Mouse (Mus musculus) activated CD4-positive, CD25-positive, alpha-beta regulatory T cell (primary cell): ENCODE measurements around the gene Olfr1099. TPM values are rescaled to one million over a fixed set of nuclear protein-coding genes. Genes with fewer than 3 reads are reported as not detected.

Experiments
- polyA plus RNA-seq, 2 experiments: library from polyadenylated mRNA; unstranded; fragments of 100-300 nt; shearing (Covaris generic); gene quantifications; one replicate each; pipeline ENCODE4 v1.2.1; 2017

Olfr1099 gene
- not detected for polyA plus RNA-seq

DNA sequence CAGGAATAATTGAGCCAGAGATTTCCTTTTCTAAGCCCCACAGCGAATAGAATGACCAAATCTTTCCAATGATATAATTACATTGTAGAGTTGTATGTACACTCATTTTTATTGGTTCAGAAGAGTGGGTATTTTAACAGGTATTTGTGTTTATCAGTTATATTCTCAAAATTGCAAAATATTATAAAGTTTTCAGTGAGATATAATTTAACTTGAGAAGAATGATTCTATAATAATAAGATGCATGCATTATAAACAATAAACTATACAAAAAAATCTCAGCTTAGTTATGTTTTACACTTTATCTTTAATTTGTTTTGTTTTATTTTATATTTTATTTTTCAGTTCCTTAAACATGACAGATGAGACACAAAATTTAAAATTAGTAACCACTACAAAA is at the start of gene Olfr1099:
Gene Olfr1099 (minus strand): TSS at position 101 of the 400 bp plus-strand sequence.

DNA sequence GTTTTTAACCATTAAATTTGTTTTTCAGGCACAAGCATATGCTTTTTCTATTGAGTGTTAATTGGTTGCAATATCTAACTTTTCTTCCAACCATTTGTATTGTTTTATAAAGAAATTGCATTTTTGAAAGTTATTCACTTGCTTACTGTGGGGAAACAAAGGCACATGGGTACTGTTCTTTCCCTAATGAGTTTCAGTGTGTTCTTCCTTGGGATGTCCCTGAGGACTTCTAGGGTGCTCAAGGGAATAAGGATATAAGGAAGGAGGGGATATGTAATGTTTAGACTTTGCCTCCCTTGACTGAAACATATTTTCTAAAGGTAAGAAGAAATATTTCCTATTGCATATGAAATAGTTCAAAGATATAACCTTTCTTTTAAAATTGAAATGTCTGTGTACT is 37.6 kb upstream of the Olfr1099 start, which contains the start of gene Olfr1102:
Gene Olfr1102 (plus strand): TSS at position 301 of the 400 bp plus-strand sequence.

DNA sequence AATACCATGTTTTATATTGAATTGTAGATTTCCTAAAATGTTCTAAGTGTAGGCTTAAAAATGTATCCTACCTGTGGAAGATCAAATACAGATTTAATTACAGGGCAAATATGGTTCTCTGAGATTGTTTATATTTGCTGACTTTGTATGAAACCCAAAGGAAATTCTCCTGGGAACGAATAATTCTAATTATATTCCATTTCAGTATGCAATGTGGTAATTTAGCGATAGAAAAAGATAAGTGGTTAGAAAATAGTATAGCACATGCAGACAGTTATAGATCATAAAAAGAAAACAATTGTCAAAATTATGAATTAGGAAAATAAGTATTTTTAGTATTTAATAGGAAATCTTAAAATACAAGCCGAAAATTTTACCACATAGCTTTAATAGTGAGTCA is 30.6 kb upstream of the Olfr1099 start, which contains the start of gene Olfr1101:
Gene Olfr1101 (minus strand): TSS at position 101 of the 400 bp plus-strand sequence.

DNA sequence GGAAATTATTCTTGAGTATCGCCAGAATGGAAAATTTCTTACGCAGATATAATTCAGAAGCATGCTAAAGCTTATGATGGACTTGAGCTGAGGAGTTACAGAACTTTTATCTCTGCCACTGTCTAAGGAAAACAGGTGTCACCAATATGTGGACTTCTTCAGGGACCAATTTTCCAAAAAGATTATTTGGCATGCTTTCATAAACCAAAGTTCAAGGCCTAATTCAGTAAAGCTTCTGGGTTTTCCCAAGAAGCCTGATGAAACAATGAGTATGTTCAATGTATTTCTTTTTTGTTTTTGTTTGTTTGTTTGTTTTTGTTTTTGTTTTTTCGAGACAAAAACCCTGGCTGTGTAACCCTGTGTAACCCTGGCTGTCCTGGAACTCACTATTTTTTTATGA is 19.4 kb upstream of the Olfr1099 start, which contains the start of gene Olfr1100:
Gene Olfr1100 (minus strand): TSS at position 101 of the 400 bp plus-strand sequence.

DNA sequence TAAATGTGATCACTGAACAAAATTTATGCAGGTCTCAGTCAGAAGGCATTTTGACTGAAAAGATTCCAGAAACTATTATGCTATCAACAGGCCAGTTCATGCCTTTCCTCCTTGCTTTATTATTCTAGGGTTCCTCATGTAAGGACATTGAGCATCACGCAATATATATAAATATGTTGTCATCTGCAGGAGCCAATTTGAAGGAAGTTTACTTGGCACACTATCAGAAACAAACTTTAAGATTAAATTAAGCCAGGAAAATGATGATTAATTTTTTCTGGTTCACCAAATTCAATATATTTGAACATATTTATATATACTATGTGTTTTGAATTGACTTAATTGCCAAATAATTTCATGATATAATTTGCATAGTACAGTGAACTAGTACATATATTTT is 36.0 kb downstream of the Olfr1099 start, which contains the start of gene Olfr1098:
Gene Olfr1098 (minus strand): TSS at position 101 of the 400 bp plus-strand sequence.

Other genes with a start within 250 kb of the Olfr1099 start
- gene Olfr1089, start 227.0 kb downstream of the Olfr1099 start, polyA plus RNA-seq, result not detected
- under 1 TPM in 1 of 2 experiments, not detected in 1; 0.56 TPM for gene Olfr1090, start 201.7 kb downstream of the Olfr1099 start, polyA plus RNA-seq
- gene Olfr1093, start 178.2 kb downstream of the Olfr1099 start, polyA plus RNA-seq, result not detected
- gene Olfr141, start 150.7 kb downstream of the Olfr1099 start, polyA plus RNA-seq, result not detected
- not detected for gene Olfr1094, start 136.0 kb downstream of the Olfr1099 start, polyA plus RNA-seq
- under 1 TPM in 1 of 2 experiments, not detected in 1; 0.57 TPM for gene Olfr1095, start 109.0 kb downstream of the Olfr1099 start, polyA plus RNA-seq
- under 1 TPM; 0.04 to 0.28 TPM for gene Gm13723, start 85.9 kb downstream of the Olfr1099 start, polyA plus RNA-seq
- under 1 TPM in 1 of 2 experiments, not detected in 1; 0.17 TPM for gene Olfr1097, start 68.5 kb downstream of the Olfr1099 start, polyA plus RNA-seq
- gene Olfr1098, start 36.1 kb downstream of the Olfr1099 start, polyA plus RNA-seq, result under 1 TPM in 1 of 2 experiments, not detected in 1; 0.37 TPM
- gene Olfr1100, start 19.3 kb upstream of the Olfr1099 start, polyA plus RNA-seq, result not detected
- not detected for gene Olfr1101, start 30.5 kb upstream of the Olfr1099 start, polyA plus RNA-seq
- gene Olfr1102, start 37.7 kb upstream of the Olfr1099 start, polyA plus RNA-seq, result not detected
- not detected for gene Olfr1104, start 66.4 kb upstream of the Olfr1099 start, polyA plus RNA-seq
- gene Olfr1105, start 75.8 kb upstream of the Olfr1099 start, polyA plus RNA-seq, result under 1 TPM; 0.11 TPM
- under 1 TPM in 1 of 2 experiments, not detected in 1; 0.18 TPM for gene Olfr1106, start 91.6 kb upstream of the Olfr1099 start, polyA plus RNA-seq
- gene Olfr1107, start 115.1 kb upstream of the Olfr1099 start, polyA plus RNA-seq, result not detected
- under 1 TPM in 1 of 2 experiments, not detected in 1; 0.23 TPM for gene Olfr1109, start 135.3 kb upstream of the Olfr1099 start, polyA plus RNA-seq
- gene Olfr259, start 153.9 kb upstream of the Olfr1099 start, polyA plus RNA-seq, result not detected
- not detected for gene Olfr1110, start 179.6 kb upstream of the Olfr1099 start, polyA plus RNA-seq
- gene Olfr1111, start 191.9 kb upstream of the Olfr1099 start, polyA plus RNA-seq, result not detected
- gene Olfr1112, start 227.1 kb upstream of the Olfr1099 start, polyA plus RNA-seq, result not detected
- gene Olfr1113, start 248.3 kb upstream of the Olfr1099 start, polyA plus RNA-seq, result not detected